Mouse (Mus musculus) adrenal gland, postnatal 14 days (tissue): ENCODE data around the gene Wdr66. TPM values are rescaled to one million over a fixed set of nuclear protein-coding genes. Genes with fewer than 3 reads are reported as not detected.
A peak's percentile ranks its signal among the peaks of the same experiment; 100 is the strongest.

Experiments
- DNase-seq: peaks from one replicate; pipeline ENCODE4 v3.0.0; 2021; ENCODE audit warnings: mixed read lengths
- total RNA-seq: library from RNA; stranded (reverse); gene quantifications from 2 replicates; pipeline ENCODE4 v1.2.3, GENCODE M21; 2021

Gene Wdr66
- total RNA-seq, 1 experiment from 2014 or later: 0.74 TPM

DNA sequence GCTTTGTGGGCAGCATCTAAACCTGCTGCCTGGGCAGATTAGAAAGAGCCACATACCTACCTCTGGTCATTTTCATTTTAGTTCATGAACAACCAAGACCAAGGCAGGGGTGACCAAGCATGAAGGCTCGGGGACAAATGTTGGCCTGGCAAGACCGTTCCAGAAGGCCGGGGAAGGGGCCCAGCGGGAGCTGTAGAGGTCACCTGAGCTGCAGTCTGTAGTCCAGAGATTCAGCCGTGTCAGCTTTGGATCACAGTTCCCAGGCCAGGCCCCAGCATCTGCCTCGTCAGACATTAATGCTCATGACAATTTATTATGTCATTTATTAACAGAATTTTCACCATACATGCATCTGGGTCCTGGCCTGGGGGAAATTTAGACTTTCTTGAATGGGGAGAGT, 107.5 kb downstream of the Wdr66 start:
- DNase-seq: no peak

- DNase-seq: no peak
Measured at GRCm38 (mm10) chr5:123362911-123363310, 111.0 kb downstream of the Wdr66 start.

- peak; percentile 71 for DNase-seq
Measured at GRCm38 (mm10) chr5:123364302-123364971, 112.5 kb downstream of the Wdr66 start.

DNA sequence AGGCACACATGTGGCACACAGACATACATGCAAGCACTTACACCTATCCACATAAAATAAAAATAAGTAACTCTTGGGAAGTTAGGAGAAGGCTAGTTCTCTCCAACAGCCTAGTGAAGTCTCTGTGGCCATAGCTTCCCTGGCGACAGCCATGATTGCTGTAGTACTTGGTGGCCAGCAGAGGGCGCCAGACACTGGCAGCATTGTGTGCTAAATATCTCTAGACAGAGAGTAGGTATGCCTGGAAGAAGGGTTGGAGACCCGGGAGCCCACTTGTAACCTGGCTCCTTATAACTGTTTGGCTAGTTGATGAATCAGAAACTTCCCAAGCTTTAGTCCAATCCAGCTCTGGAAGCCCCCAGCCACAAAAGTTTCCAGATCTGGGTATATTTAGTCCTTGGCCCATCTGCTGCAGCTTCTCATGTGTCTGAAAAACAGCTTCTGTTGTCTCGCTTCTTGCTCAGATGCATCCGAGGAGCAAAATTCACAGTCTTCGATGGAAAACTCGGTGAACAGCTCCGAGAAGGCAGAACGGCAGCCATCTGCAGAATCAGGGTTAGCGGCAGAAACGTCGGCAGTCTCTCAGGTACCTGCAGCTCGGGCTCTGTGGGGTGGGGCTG, 117.1 kb downstream of the Wdr66 start:
- peak; percentile 72 for DNase-seq

DNA sequence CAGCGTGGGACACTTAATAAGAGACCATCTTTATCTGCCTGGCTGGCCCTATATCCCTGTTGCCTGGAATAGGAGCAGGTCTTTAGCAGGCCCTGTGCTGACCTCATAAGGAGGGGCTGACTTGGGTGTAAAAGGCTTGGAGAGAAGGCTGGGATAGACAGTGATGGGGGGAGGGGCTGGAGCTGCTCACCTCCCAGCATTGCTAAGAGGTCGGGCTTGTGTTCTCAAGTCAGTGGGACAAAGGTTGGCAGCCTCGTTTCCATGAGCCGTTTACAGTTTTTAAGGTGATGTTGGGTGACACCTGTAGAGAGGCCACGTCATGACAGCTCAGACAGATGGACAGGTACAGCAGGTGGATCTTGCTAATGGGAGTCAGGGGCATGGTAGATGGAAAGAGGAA, 118.1 kb downstream of the Wdr66 start:
- DNase-seq: no peak

- no peak for DNase-seq
Measured at GRCm38 (mm10) chr5:123375262-123375661, 123.4 kb downstream of the Wdr66 start.

DNA sequence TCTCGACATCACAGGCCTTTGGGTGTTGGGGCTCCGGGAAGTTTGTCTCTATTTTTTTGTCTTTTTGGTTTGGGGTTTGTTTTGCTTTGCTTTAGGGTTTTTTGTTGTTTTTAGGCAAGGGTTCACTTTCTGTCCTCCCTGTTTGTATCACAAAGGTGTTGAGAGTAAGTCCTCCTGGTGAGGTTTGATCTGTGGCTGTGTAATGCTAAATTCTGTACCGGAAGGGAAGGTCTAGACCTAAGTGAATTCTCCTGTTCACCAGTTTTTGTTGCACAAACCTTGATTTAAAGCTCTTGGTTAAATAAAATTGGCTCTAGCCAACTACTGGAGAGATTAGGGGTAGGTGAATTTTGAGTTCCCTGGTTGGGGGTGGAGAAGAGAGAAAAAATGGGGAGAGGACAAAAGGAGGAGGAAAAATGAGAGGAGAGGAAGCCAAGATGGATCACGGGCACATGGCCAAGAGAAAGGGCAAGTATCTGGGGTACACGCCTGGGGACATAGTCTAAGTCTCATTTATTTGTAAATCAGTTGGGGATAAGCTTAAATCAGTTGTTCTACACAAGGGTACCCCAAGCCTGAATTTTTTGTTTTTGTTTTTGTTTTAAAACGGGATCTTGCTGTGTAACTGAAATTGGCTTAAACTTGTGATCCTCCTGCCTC, 124.0 kb downstream of the Wdr66 start:
- no peak for DNase-seq

GRCm38 (mm10) chr5:123376569-123376968, 124.7 kb downstream of the Wdr66 start:
- DNase-seq: peak; percentile 88

Other genes starting within 250 kb of the Wdr66 start
- 11.7 and 13.4 TPM in 2 replicates for gene Orai1, start 237.0 kb upstream of the Wdr66 start, total RNA-seq
- gene Morn3, start 205.1 kb upstream of the Wdr66 start, total RNA-seq: not detected in 2 replicates
- 17.7 and 19.2 TPM in 2 replicates for gene Tmem120b, start 183.7 kb upstream of the Wdr66 start, total RNA-seq
- 0.89 and 4.2 TPM in 2 replicates for gene Rhof, start 119.4 kb upstream of the Wdr66 start, total RNA-seq
- 25.5 and 29.7 TPM in 2 replicates for gene Setd1b, start 109.9 kb upstream of the Wdr66 start, total RNA-seq
- gene Psmd9, start 82.7 kb upstream of the Wdr66 start, total RNA-seq: 25.6 and 28.6 TPM in 2 replicates
- gene Hpd, start 69.4 kb upstream of the Wdr66 start, total RNA-seq: 9.9 and 203 TPM in 2 replicates
- gene Bcl7a, start 91.7 kb downstream of the Wdr66 start, total RNA-seq: 11.9 and 16.1 TPM in 2 replicates
- 24.8 and 31.8 TPM in 2 replicates for gene Mlxip, start 142.7 kb downstream of the Wdr66 start, total RNA-seq
- not detected in 2 replicates for gene Lrrc43, start 237.2 kb downstream of the Wdr66 start, total RNA-seq
- not detected in 2 replicates for gene Il31, start 237.4 kb downstream of the Wdr66 start, total RNA-seq